Mouse (Mus musculus) embryonic facial prominence, embryonic 14.5 days (tissue): ENCODE measurements around the gene Srarp. TPM values are rescaled to one million over a fixed set of nuclear protein-coding genes. Genes with fewer than 3 reads are reported as not detected.

ENCODE experiments used
- ATAC-seq: fragments of 200-750 bp; cut with Nextera tagmentation; 2 replicates; pipeline ENCODE4 v1.8.0; 2017; ENCODE audit warnings: low read depth, moderate number of reproducible peaks, moderate TSS enrichment
- DNase-seq: peaks from one replicate; pipeline ENCODE4 v3.0.0-alpha.2; 2015; ENCODE audit warnings: low spot score
- H3K27ac ChIP-seq: fragments of 300-500 bp; sonication (generic); replicated peaks from 2 replicates; pipeline ENCODE4 v1.5.1; 2014; ENCODE audit warnings: low read depth, mild to moderate bottlenecking, low read length, moderate library complexity
- H3K27me3 ChIP-seq: fragments of 300-500 bp; sonication (generic); replicated peaks from 2 replicates; pipeline ENCODE4 v1.6.1; 2014; ENCODE audit warnings: low read length; ENCODE audit not compliant: control insufficient read depth, insufficient read depth
- H3K36me3 ChIP-seq: fragments of 300-500 bp; sonication (generic); 2 replicates; pipeline ENCODE4 v1.6.1; 2014; ENCODE audit warnings: low read length, mixed read lengths; ENCODE audit not compliant: control insufficient read depth, insufficient read depth
- H3K4me1 ChIP-seq: fragments of 300-500 bp; sonication (generic); 2 replicates; pipeline ENCODE4 v1.6.1; 2014; ENCODE audit warnings: antibody characterized with exemption, low read length; ENCODE audit not compliant: control insufficient read depth, insufficient read depth
- H3K4me2 ChIP-seq: fragments of 300-500 bp; sonication (generic); 2 replicates; pipeline ENCODE4 v1.6.1; 2014; ENCODE audit warnings: low read depth, mild to moderate bottlenecking, low read length, moderate library complexity, mixed read lengths
- H3K4me3 ChIP-seq: fragments of 300-500 bp; sonication (generic); 2 replicates; pipeline ENCODE4 v1.5.1; 2014; ENCODE audit warnings: low read depth, mild to moderate bottlenecking, low read length
- H3K9ac ChIP-seq: fragments of 300-500 bp; sonication (generic); 2 replicates; pipeline ENCODE4 v1.6.1; 2014; ENCODE audit warnings: low read depth, mild to moderate bottlenecking, low read length, moderate library complexity, mixed read lengths
- H3K9me3 ChIP-seq: fragments of 300-500 bp; sonication (generic); 2 replicates; pipeline ENCODE4 v1.6.1; 2016; ENCODE audit warnings: low read length; ENCODE audit not compliant: control insufficient read depth
- WGBS: fragments of 180-500 bp; shearing (Covaris S2); extraction: QIAGEN DNeasy Blood & Tissue Kit; methylation state at CpG from one replicate; pipeline ENCODE4 v1.1.7; 2014; 5-methylcytosine and 5-hydroxymethylcytosine counted together
- polyA plus RNA-seq: library from polyadenylated mRNA; unstranded; fragments of >200 nt; fragmentation: Nextera tagmentation; extraction: Ambion mirVana; gene quantifications from 2 replicates; pipeline ENCODE4 v1.2.1, GENCODE M21; 2014

The Srarp gene
- not detected in 2 replicates for polyA plus RNA-seq

DNA sequence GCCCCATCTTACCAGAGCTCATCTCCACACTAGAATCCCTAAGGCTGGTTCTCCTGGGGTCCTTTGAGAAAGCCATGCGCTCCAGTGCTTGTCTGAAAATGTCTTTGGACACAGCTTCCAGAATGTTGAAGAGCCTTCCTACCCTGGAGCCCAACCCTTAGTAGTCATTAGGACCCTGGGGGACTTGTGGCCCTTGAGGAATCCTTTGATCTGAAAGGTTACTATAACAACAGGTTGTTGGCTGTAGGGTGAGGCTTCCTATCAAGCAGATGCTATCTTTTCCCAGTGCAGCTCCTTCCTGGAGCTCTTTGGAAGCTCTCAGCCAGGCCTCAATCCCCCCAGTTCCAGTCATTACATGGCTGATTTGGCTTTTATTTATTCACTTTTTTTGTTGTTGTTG, at the start of gene Srarp:
TSS of gene Srarp (minus strand) at position 132 of the 400 bp plus-strand sequence.
- Histone ChIP-seq H3K4me2 (no peak within 1 kb of the TSS), H3K36me3 (no peaks in the 10 kb centered on the region), H3K4me3 (no peak within 1 kb of the TSS), H3K27ac (no peak within 1 kb of the TSS), H3K4me1 (no peaks in the 10 kb centered on the region), H3K9ac (no peak within 1 kb of the TSS), H3K27me3 (no peaks in the 10 kb centered on the region), H3K9me3 (no peaks in the 10 kb centered on the region)
- no peak for ATAC-seq
- DNase-seq: no peak
- WGBS: 84% methylated on average over 1 of the region's 1 CpGs

DNA sequence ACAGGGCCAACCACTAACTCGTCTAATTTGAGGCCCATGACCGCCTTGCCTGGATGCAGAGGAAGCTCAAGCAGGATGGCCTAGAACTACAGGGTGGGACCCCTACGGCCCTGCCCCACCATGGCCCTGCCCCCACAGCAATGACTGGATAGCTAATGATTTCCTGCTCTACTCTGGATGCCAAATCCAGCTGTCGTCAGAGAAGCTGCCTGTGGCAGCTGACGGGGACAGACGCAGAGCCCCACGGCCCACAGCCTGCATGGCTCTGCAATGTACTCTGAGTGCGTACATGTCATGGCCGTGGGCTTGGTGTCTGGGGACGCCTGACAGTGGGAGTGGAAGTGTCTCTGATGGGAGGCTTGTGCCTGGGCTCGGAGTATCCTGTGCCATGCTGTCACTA, 48.2 kb upstream of the Srarp start:
- Histone ChIP-seq H3K4me1 (no peaks in the 10 kb centered on the region), H3K36me3 (peaks cover 94% of the 10 kb centered on the region), H3K4me3 (no peak overlapping the region), H3K9ac (no peak overlapping the region), H3K9me3 (no peaks in the 10 kb centered on the region), H3K4me2 (no peak overlapping the region), H3K27me3 (no peaks in the 10 kb centered on the region), H3K27ac (no peak overlapping the region)
- ATAC-seq (no peak), DNase-seq (no peak)
- WGBS: 76% methylated on average over 11 of the region's 11 CpGs

DNA sequence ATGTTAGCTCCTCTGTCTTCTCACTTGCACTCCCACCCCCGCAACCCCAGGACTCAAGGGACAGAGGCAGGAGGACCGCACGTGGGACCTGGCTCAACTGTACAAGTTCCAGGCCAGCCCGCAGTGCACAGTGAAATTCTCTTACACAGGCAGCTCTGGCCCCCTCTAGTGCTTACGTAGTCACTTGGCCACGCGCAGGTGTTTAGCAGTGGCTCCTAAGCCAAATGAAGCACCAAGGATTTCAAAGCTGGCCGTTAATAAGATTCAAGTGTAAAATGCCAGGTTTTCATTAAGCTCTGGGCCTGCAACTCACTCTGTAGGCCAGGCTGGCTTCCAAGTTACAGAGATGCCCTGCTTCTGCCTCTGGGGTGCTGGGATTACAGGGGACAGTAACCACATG, 43.5 kb upstream of the Srarp start:
- no peak overlapping the region for H3K4me2 ChIP-seq
- ATAC-seq: no peak
- WGBS: 89% methylated on average over 8 of the region's 8 CpGs

DNA sequence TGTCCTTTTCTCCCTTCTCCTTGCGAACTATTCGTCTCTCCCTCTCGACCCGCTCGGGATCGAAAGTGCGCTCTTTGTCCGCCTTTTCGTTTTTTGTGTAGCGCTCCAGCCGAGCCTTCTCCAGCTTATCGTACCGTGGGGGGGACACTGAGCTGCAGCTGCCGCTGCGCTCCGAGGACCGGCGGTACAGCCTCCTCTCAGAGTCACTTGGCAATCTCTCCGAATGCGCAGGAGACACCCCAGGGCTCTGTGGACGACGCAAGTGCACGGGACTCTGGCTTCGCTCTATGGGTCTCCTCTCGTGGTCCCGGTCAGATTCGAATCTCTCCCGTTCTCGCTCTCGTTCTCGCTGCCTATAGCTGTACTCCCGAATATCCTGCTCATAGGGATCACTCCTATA, 42.9 kb upstream of the Srarp start:
- Histone ChIP-seq H3K27ac (peak overlapping the region; percentile 76), H3K36me3 (peaks cover 95% of the 10 kb centered on the region), H3K4me2 (no peak overlapping the region), H3K9ac (no peak overlapping the region), H3K4me1 (no peaks in the 10 kb centered on the region), H3K4me3 (no peak overlapping the region), H3K27me3 (no peaks in the 10 kb centered on the region), H3K9me3 (no peaks in the 10 kb centered on the region)
- ATAC-seq (no peak), DNase-seq (no peak)
- 95% methylated on average over 32 of the region's 32 CpGs for WGBS

More for the DNA sequence above, 43.5 kb upstream of the Srarp start:
- Histone ChIP-seq H3K9ac (no peak overlapping the region), H3K36me3 (peaks cover 95% of the 10 kb centered on the region), H3K27me3 (no peaks in the 10 kb centered on the region), H3K4me3 (no peak overlapping the region), H3K27ac (no peak overlapping the region), H3K4me1 (no peaks in the 10 kb centered on the region), H3K9me3 (no peaks in the 10 kb centered on the region)
- no peak for DNase-seq

DNA sequence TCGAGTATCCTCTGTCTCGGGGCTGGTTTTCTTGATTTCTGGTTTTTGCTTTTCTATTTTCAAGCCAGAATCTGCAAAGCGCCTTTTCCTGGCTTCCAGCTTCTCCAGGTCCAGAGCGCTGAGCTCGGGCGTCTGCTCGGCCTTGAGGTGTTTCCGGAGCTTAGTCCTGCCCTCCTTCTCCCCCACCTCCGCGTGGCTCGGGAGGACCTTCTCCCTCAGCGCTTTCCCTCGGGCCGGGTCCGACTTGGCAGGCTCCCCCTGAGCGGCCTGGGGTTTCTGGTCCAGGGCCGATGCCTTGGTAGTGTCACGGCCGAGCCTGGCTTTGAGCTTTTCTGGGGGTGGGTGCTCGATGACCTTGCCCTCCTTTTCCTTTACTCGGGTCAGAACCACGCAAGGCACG, 42.3 kb upstream of the Srarp start:
- DNase-seq: no peak
- no peak overlapping the region for H3K9ac ChIP-seq
- no peak overlapping the region for H3K4me2 ChIP-seq
- peaks cover 96% of the 10 kb centered on the region for H3K36me3 ChIP-seq
- no peaks in the 10 kb centered on the region for H3K9me3 ChIP-seq
- ATAC-seq: peak; percentile 20; the same call in 1 of the 2 replicates
- H3K27ac ChIP-seq: peak overlapping the region; percentile 76
- no peaks in the 10 kb centered on the region for H3K4me1 ChIP-seq
- H3K4me3 ChIP-seq: no peak overlapping the region
- H3K27me3 ChIP-seq: no peaks in the 10 kb centered on the region
- 86% methylated on average over 23 of the region's 23 CpGs for WGBS

DNA sequence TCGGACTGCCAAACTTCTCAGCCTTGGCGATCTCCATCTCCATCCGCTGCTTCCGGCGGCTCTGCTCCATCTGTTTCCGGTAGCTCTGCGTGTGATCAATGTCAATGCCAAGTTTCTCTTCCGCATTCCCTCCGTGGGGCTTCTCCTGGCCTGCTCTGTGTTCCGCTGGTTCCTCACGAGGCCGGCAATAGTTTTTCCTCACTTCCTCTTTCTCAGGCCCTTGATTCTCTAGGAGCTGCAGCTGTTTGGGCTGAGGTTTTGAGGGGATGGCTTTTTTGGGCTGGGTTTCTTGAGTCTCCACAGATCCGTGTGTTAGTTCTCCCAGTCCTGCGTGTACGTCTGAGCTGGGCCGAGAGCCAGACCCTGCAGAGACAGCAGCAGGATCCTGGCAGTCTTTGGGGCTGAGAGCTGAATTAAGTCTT, 41.8 kb upstream of the Srarp start:
- Histone ChIP-seq H3K4me3 (no peak overlapping the region), H3K36me3 (peaks cover 96% of the 10 kb centered on the region)
- ATAC-seq: peak; percentile 73; the same call in 1 of the 2 replicates

DNA sequence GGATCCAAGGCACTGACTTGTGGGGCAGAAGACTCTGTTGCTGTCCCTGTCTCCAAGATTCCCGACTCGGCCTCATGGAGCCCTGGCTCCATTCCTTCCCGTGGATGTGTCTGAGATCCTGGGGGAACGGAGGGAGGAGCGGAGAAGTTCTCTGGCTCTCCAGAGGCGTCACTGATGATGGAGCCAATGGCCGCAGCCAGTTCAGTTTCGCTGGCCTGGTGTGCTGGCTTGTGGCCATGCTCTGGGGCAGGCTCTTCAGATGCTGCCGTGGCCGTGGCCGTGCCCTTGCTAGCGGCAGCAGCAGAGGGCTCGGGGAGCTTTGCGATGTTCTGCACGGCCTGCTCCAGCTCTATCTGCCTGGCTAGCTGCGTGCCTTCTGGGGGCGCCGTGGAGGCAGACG, 38.5 kb upstream of the Srarp start:
- ATAC-seq: no peak
- Histone ChIP-seq H3K9me3 (0 out of 2 replicates have a peak, but pooled peaks cover 5% of the 10 kb centered on the region), H3K9ac (no peak overlapping the region), H3K4me3 (no peak overlapping the region), H3K4me2 (no peak overlapping the region), H3K27me3 (no peaks in the 10 kb centered on the region), H3K36me3 (peaks cover 100% of the 10 kb centered on the region), H3K27ac (no peak overlapping the region), H3K4me1 (no peaks in the 10 kb centered on the region)
- DNase-seq: no peak
- 87% methylated on average over 16 of the region's 19 CpGs for WGBS

More for the DNA sequence above, 41.8 kb upstream of the Srarp start:
- no peaks in the 10 kb centered on the region for H3K9me3 ChIP-seq
- no peaks in the 10 kb centered on the region for H3K4me1 ChIP-seq
- no peaks in the 10 kb centered on the region for H3K27me3 ChIP-seq
- DNase-seq: peak; percentile 83
- H3K9ac ChIP-seq: no peak overlapping the region
- peak overlapping the region; percentile 76 for H3K27ac ChIP-seq
- 72% methylated on average over 16 of the region's 16 CpGs for WGBS
- no peak overlapping the region for H3K4me2 ChIP-seq

DNA sequence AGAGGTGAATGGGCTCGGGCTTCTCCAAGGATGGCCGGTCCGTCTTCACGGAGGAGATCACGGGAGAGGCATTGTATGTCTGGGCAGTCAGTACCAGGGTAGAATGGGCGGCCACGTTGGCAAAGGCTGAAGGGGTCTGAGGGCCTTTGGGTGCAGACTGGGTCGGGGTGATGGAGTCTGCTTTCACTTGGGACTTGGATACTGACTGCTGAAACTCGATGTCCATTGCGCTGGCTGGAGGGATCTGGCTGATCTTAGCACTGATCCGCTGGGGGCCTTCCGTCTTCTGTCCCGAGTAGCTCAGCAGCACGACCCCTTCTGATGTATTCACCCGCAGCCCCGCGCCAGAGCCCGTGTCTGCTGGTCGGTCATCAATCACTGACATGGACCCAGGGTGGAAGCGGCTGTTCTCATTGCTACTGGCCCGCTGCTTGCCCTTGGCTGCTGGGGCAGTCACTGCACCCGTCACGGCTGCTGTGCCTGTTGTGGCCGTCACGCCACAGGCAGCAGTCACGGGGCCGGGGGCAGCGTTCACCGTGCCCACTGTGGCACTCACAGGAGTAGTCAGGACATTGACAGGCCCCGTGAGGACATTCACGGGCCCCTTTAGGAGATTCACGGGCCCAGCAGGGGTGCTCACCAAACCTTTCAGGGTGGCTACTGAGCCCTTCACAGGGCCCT, 36.9 kb upstream of the Srarp start:
- no peak overlapping the region for H3K4me2 ChIP-seq
- ATAC-seq: no peak
- H3K27me3 ChIP-seq: no peaks in the 10 kb centered on the region
- H3K36me3 ChIP-seq: peaks cover 98% of the 10 kb centered on the region
- 91% methylated on average over 32 of the region's 32 CpGs for WGBS
- no peak overlapping the region for H3K9ac ChIP-seq
- no peak overlapping the region for H3K27ac ChIP-seq
- no peak for DNase-seq
- no peaks in the 10 kb centered on the region for H3K4me1 ChIP-seq
- 0 out of 2 replicates have a peak, but pooled peaks cover 5% of the 10 kb centered on the region for H3K9me3 ChIP-seq
- H3K4me3 ChIP-seq: no peak overlapping the region

DNA sequence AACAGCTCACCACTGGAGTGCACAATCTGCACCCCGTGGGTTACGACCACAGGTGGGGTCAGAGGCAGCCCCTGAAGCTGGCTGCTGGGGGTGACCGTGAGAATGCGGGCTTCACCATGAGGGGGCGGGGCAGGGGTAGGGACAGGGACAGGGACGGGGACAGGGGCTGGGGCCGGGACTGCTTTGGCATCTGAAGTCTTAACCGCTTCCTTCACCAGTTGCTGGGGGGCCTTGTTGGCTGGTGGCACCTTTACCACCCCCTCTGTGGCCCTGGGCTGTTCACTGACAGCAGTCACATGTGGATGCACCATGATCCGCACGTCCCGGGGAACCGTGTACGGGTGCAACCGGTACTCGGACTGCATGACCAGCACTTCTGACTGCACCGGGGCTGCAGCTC, 35.6 kb upstream of the Srarp start:
- H3K9me3 ChIP-seq: 0 out of 2 replicates have a peak, but pooled peaks cover 5% of the 10 kb centered on the region
- WGBS: 97% methylated on average over 12 of the region's 16 CpGs
- H3K27me3 ChIP-seq: no peaks in the 10 kb centered on the region
- no peak for ATAC-seq
- peaks cover 98% of the 10 kb centered on the region for H3K36me3 ChIP-seq
- no peak overlapping the region for H3K4me3 ChIP-seq
- no peak overlapping the region for H3K4me2 ChIP-seq
- H3K9ac ChIP-seq: no peak overlapping the region
- no peak overlapping the region for H3K27ac ChIP-seq
- DNase-seq: no peak
- H3K4me1 ChIP-seq: no peaks in the 10 kb centered on the region
